Mouse (Mus musculus) T-helper 17 cell (primary cell): ENCODE measurements around the gene Atp5l.

Source experiments
- in situ Hi-C, 2 experiments: fragments of 300-600 bp; cut with MboI, MseI; formaldehyde crosslinking; loops; 1 replicate in 1 of 2; 2 replicates in 1 of 2; pipeline ENCODE4 v1.15.1; 2025; ENCODE audit warnings: high pct_unique_total_duplicates in 2 of 2

The Atp5l gene

DNA sequence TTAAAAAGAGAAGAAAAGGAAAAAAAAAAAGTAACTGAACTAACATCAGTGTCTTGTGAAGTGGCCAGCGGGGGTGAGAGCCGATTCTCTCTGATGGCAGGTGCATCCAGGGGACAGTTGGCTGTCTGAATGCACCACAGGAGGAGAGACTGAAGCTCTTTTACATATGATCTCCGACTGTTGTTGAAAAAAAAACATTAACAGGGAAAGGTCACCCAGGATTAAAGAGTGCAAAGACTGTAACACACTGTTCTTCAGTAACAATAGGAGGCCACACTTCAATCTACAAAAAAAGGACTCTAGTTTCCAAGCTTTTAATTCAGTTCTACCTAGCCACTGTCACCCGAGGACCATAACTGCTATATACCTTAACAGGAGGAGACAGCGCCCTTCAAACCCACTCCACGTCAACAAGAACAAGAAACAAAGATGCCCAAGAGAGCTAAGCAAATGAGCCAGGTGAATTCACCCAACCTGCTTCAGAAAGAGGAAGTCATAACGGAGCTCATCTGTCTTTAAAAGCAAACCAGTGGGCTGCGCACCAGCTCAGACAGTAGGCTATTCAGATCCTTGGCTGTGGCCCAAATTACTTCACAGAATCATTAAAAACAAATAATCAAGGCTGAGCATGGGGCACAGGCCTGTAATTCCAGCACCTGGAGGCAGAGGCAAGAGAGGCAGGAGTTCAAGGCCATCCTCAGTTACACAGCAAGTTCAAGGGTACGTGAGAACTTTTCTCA lies 53.9 kb downstream of the Atp5l start:
- in situ Hi-C loops: no loop called here
